Mouse (Mus musculus) forebrain, embryonic 14.5 days (tissue): ENCODE measurements around the gene Dnah7a. TPM values are rescaled to one million over a fixed set of nuclear protein-coding genes. Genes with fewer than 3 reads are reported as not detected.
"Not testable (repeated sequence)": the region's sequence is repeated elsewhere in the genome, so short reads cannot be mapped to it uniquely, and the experiment has no call there.

Source experiments
- ATAC-seq: fragments of 200-750 bp; cut with Nextera tagmentation; 2 replicates; pipeline ENCODE4 v1.8.0; 2017; ENCODE audit warnings: mild to moderate bottlenecking, moderate library complexity
- DNase-seq: peaks from one replicate; pipeline ENCODE4 v3.0.0-alpha.2; 2015; ENCODE audit warnings: low spot score
- H3K27ac ChIP-seq: fragments of 300-500 bp; sonication (generic); 2 replicates; pipeline ENCODE4 v1.5.1; 2014; ENCODE audit warnings: low read depth, mild to moderate bottlenecking, control low read depth, low read length, moderate library complexity
- H3K27me3 ChIP-seq: fragments of 300-500 bp; sonication (generic); replicated peaks from 2 replicates; pipeline ENCODE4 v1.6.1; 2014; ENCODE audit warnings: low read length, control low read depth, mixed read lengths; ENCODE audit not compliant: control insufficient read depth, insufficient read depth
- H3K36me3 ChIP-seq: fragments of 300-500 bp; sonication (generic); 2 replicates; pipeline ENCODE4 v1.6.1; 2014; ENCODE audit warnings: low read length, control low read depth; ENCODE audit not compliant: control insufficient read depth, insufficient read depth
- H3K4me1 ChIP-seq: fragments of 300-500 bp; sonication (generic); 2 replicates; pipeline ENCODE4 v1.6.1; 2014; ENCODE audit warnings: antibody characterized with exemption, low read length, control low read depth; ENCODE audit not compliant: control insufficient read depth, insufficient read depth
- H3K4me2 ChIP-seq: fragments of 300-500 bp; sonication (generic); 2 replicates; pipeline ENCODE4 v1.6.1; 2014; ENCODE audit warnings: mild to moderate bottlenecking, control low read depth, low read length
- H3K4me3 ChIP-seq: fragments of 300-500 bp; sonication (generic); 2 replicates; pipeline ENCODE4 v1.5.1; 2014; ENCODE audit warnings: low read depth, low read length, control low read depth
- H3K9ac ChIP-seq: fragments of 300-500 bp; sonication (generic); 2 replicates; pipeline ENCODE4 v1.6.1; 2014; ENCODE audit warnings: mild to moderate bottlenecking, low read length, control low read depth, moderate library complexity
- H3K9me3 ChIP-seq: fragments of 300-500 bp; sonication (generic); replicated peaks from 2 replicates; pipeline ENCODE4 v1.6.1; 2016; ENCODE audit warnings: low read length, control low read depth, mixed read lengths; ENCODE audit not compliant: control insufficient read depth
- WGBS: fragments of 180-500 bp; shearing (Covaris S2); extraction: QIAGEN DNeasy Blood & Tissue Kit; methylation state at CpG from one replicate; pipeline ENCODE4 v1.1.7; 2014; 5-methylcytosine and 5-hydroxymethylcytosine counted together
- polyA plus RNA-seq: library from polyadenylated mRNA; unstranded; fragments of >200 nt; fragmentation: Nextera tagmentation; extraction: Ambion mirVana; gene quantifications from 2 replicates; pipeline ENCODE4 v1.2.1, GENCODE M21; 2014

Dnah7a gene
- polyA plus RNA-seq = 8.1 and 8.7 TPM in 2 replicates

GRCm38 (mm10) chr1:53706431-53707361 lies at the start of gene Dnah7a:
Dnah7a (minus strand) TSS chr1:53706784.
- peak; percentile 93 for ATAC-seq
- 12% methylated on average over 42 of the region's 42 CpGs for WGBS
- Histone ChIP-seq H3K36me3 (no peaks in the 10 kb centered on the region), H3K9ac (peak within 1 kb of the TSS; percentile 68), H3K9me3 (no peaks in the 10 kb centered on the region), H3K4me1 (no peaks in the 10 kb centered on the region), H3K4me3 (peak within 1 kb of the TSS; percentile 47), H3K27me3 (no peaks in the 10 kb centered on the region), H3K4me2 (peak within 1 kb of the TSS; percentile 72), H3K27ac (peak within 1 kb of the TSS; percentile 58)
- DNase-seq = peak; percentile 85

GRCm38 (mm10) chr1:53753501-53753900 lies 46.9 kb upstream of the Dnah7a start:
- H3K27ac ChIP-seq, H3K27me3 ChIP-seq, ATAC-seq, H3K4me2 ChIP-seq, H3K36me3 ChIP-seq, H3K4me1 ChIP-seq, H3K9me3 ChIP-seq, H3K4me3 ChIP-seq, H3K9ac ChIP-seq: not testable (repeated sequence)
- WGBS = 77% methylated on average over 2 of the region's 2 CpGs
- DNase-seq = peak; percentile 4

GRCm38 (mm10) chr1:53751144-53751543 lies 44.6 kb upstream of the Dnah7a start:
- Histone ChIP-seq H3K4me1 (peaks cover 2% of the 10 kb centered on the region; the same call in 1 of the 2 replicates), H3K9me3 (no peaks in the 10 kb centered on the region), H3K4me3 (no peak overlapping the region), H3K9ac (no peak overlapping the region), H3K27ac (no peak overlapping the region), H3K4me2 (no peak overlapping the region), H3K36me3 (no peaks in the 10 kb centered on the region), H3K27me3 (no peaks in the 10 kb centered on the region)
- whole genome bisulfite sequencing = 70% methylated on average over 1 of the region's 1 CpGs
- ATAC-seq (no peak), DNase-seq (no peak)

- WGBS = 82% methylated on average over 7 of the region's 7 CpGs
Observed at GRCm38 (mm10) chr1:53750697-53751096, 44.1 kb upstream of the Dnah7a start.

GRCm38 (mm10) chr1:53749881-53750385 lies 43.3 kb upstream of the Dnah7a start:
- H3K4me1 ChIP-seq, DNase-seq, H3K9ac ChIP-seq, ATAC-seq, H3K4me3 ChIP-seq, H3K27ac ChIP-seq, H3K36me3 ChIP-seq, H3K4me2 ChIP-seq, H3K27me3 ChIP-seq, H3K9me3 ChIP-seq: not testable (repeated sequence)
- WGBS = 47% methylated on average over 1 of the region's 1 CpGs

More at GRCm38 (mm10) chr1:53750697-53751096, 44.1 kb upstream of the Dnah7a start:
- DNase-seq, H3K4me1 ChIP-seq, H3K36me3 ChIP-seq, ATAC-seq, H3K27me3 ChIP-seq, H3K4me2 ChIP-seq, H3K9ac ChIP-seq, H3K27ac ChIP-seq, H3K4me3 ChIP-seq, H3K9me3 ChIP-seq: not testable (repeated sequence)

GRCm38 (mm10) chr1:53748571-53748970 lies 42.0 kb upstream of the Dnah7a start:
- no peak for ATAC-seq
- H3K9me3 ChIP-seq = no peaks in the 10 kb centered on the region
- no peak overlapping the region for H3K4me2 ChIP-seq
- H3K4me3 ChIP-seq = no peak overlapping the region
- peaks cover 2% of the 10 kb centered on the region; the same call in 1 of the 2 replicates for H3K4me1 ChIP-seq
- no peak overlapping the region for H3K9ac ChIP-seq
- H3K36me3 ChIP-seq = no peaks in the 10 kb centered on the region
- peak; percentile 8 for DNase-seq
- 18% methylated on average over 7 of the region's 11 CpGs for WGBS
- 0 out of 2 replicates have a peak, but pooled peaks cover 5% of the 10 kb centered on the region for H3K27me3 ChIP-seq
- no peak overlapping the region for H3K27ac ChIP-seq

GRCm38 (mm10) chr1:53746001-53746400 lies 39.4 kb upstream of the Dnah7a start:
- H3K4me2 ChIP-seq = no peak overlapping the region
- no peak overlapping the region for H3K9ac ChIP-seq
- no peak for DNase-seq
- 59% methylated on average over 5 of the region's 5 CpGs for WGBS
- peaks cover 2% of the 10 kb centered on the region; the same call in 1 of the 2 replicates for H3K4me1 ChIP-seq
- H3K27me3 ChIP-seq = 0 out of 2 replicates have a peak, but pooled peaks cover 5% of the 10 kb centered on the region
- H3K9me3 ChIP-seq = no peaks in the 10 kb centered on the region
- H3K27ac ChIP-seq = no peak overlapping the region
- no peak for ATAC-seq
- H3K36me3 ChIP-seq = no peaks in the 10 kb centered on the region
- no peak overlapping the region for H3K4me3 ChIP-seq

GRCm38 (mm10) chr1:53741742-53742458 lies 35.3 kb upstream of the Dnah7a start:
- no peak overlapping the region for H3K4me3 ChIP-seq
- H3K9ac ChIP-seq = no peak overlapping the region
- H3K4me1 ChIP-seq = no peaks in the 10 kb centered on the region
- DNase-seq (no peak), ATAC-seq (no peak)
- H3K9me3 ChIP-seq = no peaks in the 10 kb centered on the region
- no peak overlapping the region for H3K4me2 ChIP-seq
- H3K27me3 ChIP-seq = 0 out of 2 replicates have a peak, but pooled peaks cover 5% of the 10 kb centered on the region
- H3K36me3 ChIP-seq = no peaks in the 10 kb centered on the region
- 89% methylated on average over 3 of the region's 3 CpGs for WGBS
- no peak overlapping the region for H3K27ac ChIP-seq
